Mouse (Mus musculus) lung, adult 2 months (tissue): ENCODE data around the gene Slc35f2. TPM values are rescaled to one million over a fixed set of nuclear protein-coding genes. Genes with fewer than 3 reads are reported as not detected.

Experiments used
- DNase-seq: peaks from one replicate; pipeline ENCODE4 v3.0.0; 2022
- H3K4me1 ChIP-seq: fragments of 200-500 bp; 2 replicates; pipeline ENCODE4 v1.6.1; 2011; ENCODE audit warnings: low read length; ENCODE audit not compliant: control insufficient read depth, insufficient read depth
- H3K4me3 ChIP-seq: fragments of 200-500 bp; replicated peaks from 2 replicates; pipeline ENCODE3; 2011; ENCODE audit warnings: low read depth, mild to moderate bottlenecking, control low read depth, low read length; ENCODE audit errors: extremely low read depth
- CTCF ChIP-seq: fragments of 200-500 bp; IDR thresholded peaks from 2 replicates; pipeline ENCODE4 v1.5.1; 2011; ENCODE audit warnings: mild to moderate bottlenecking, low read length, control low read depth; ENCODE audit not compliant: insufficient read depth
- POLR2A ChIP-seq: fragments of 200-500 bp; IDR thresholded peaks from 2 replicates; pipeline ENCODE4 v1.6.1; 2011; ENCODE audit warnings: low read depth, mild to moderate bottlenecking, control low read depth, low read length, borderline replicate concordance; ENCODE audit errors: extremely low read depth
- WGBS: fragments of 180-500 bp; shearing (Covaris S2); methylation state at CpG from one replicate; pipeline ENCODE4 v1.1.7; 2018; 5-methylcytosine and 5-hydroxymethylcytosine counted together
- polyA plus RNA-seq: library from polyadenylated mRNA; depleted of rRNA; stranded (reverse); fragments of >200 nt; gene quantifications from 2 replicates; pipeline ENCODE4 v1.2.3, GENCODE M21; 2012; rRNA removed

The Slc35f2 gene
- polyA plus RNA-seq, 1 experiment = 0.65 TPM

- WGBS = 40% methylated on average over 5 of the region's 5 CpGs
- DNase-seq = no peak
- Histone ChIP-seq H3K4me1 (no peaks in the 10 kb centered on the region), H3K4me3 (no peak overlapping the region)
- TF ChIP-seq CTCF = no peak
- TF ChIP-seq POLR2A = no peak
These were observed 86.5 kb downstream of the Slc35f2 start for GRCm38 (mm10) chr9:53857864-53858263.

Other genes starting within 250 kb of the Slc35f2 start
- gene Atm, start 234.8 kb upstream of the Slc35f2 start, polyA plus RNA-seq = 1.1 and 1.5 TPM in 2 replicates
- 2.0 and 2.1 TPM in 2 replicates for gene Npat, start 234.5 kb upstream of the Slc35f2 start, polyA plus RNA-seq
- gene Acat1, start 161.2 kb upstream of the Slc35f2 start, polyA plus RNA-seq = 15.9 and 22.9 TPM in 2 replicates
- 4.5 and 4.7 TPM in 2 replicates for gene Cul5, start 101.5 kb upstream of the Slc35f2 start, polyA plus RNA-seq
- gene Rab39, start 65.3 kb upstream of the Slc35f2 start, polyA plus RNA-seq = 0.21 and 0.24 TPM in 2 replicates
- gene Sln, start 78.6 kb downstream of the Slc35f2 start, polyA plus RNA-seq = 32.8 and 84.0 TPM in 2 replicates
- gene Elmod1, start 203.8 kb downstream of the Slc35f2 start, polyA plus RNA-seq = 1.7 and 2.6 TPM in 2 replicates